Mouse (Mus musculus) liver, embryonic 13.5 days (tissue): ENCODE results near the gene Scaf1. TPM values are rescaled to one million over a fixed set of nuclear protein-coding genes. Genes with fewer than 3 reads are reported as not detected.

Experiments
- ATAC-seq: fragments of 200-750 bp; cut with Nextera tagmentation; 2 replicates; pipeline ENCODE4 v1.8.0; 2017; ENCODE audit warnings: low read depth, mild to moderate bottlenecking, moderate number of reproducible peaks, moderate library complexity
- DNase-seq: peaks from one replicate; pipeline ENCODE4 v3.0.0; 2022
- H3K27ac ChIP-seq: fragments of 300-500 bp; sonication (generic); 2 replicates; pipeline ENCODE4 v1.5.1; 2015; ENCODE audit warnings: moderate library complexity, mild to moderate bottlenecking, inconsistent platforms
- H3K27me3 ChIP-seq: fragments of 300-500 bp; sonication (generic); 2 replicates; pipeline ENCODE4 v1.6.1; 2015; ENCODE audit warnings: mild to moderate bottlenecking, inconsistent platforms
- H3K36me3 ChIP-seq: fragments of 300-500 bp; sonication (generic); 2 replicates; pipeline ENCODE4 v1.6.1; 2015; ENCODE audit warnings: mild to moderate bottlenecking, inconsistent platforms
- H3K4me1 ChIP-seq: fragments of 300-500 bp; sonication (generic); replicated peaks from 2 replicates; pipeline ENCODE4 v1.6.1; 2015; ENCODE audit warnings: inconsistent platforms
- H3K4me2 ChIP-seq: fragments of 300-500 bp; sonication (generic); 2 replicates; pipeline ENCODE4 v1.6.1; 2015; ENCODE audit warnings: inconsistent platforms, mild to moderate bottlenecking, moderate library complexity
- H3K4me3 ChIP-seq: fragments of 300-500 bp; sonication (generic); replicated peaks from 2 replicates; pipeline ENCODE4 v1.5.1; 2015; ENCODE audit warnings: mild to moderate bottlenecking, inconsistent platforms
- H3K9ac ChIP-seq: fragments of 300-500 bp; sonication (generic); 2 replicates; pipeline ENCODE4 v1.6.1; 2015; ENCODE audit warnings: mild to moderate bottlenecking, inconsistent platforms
- H3K9me3 ChIP-seq: fragments of 300-500 bp; sonication (generic); replicated peaks from 2 replicates; pipeline ENCODE4 v1.6.1; 2016; ENCODE audit warnings: inconsistent platforms
- WGBS: fragments of 180-500 bp; shearing (Covaris S2); methylation state at CpG from one replicate; pipeline ENCODE4 v1.1.7; 2015; ENCODE audit not compliant: insufficient replicate concordance; 5-methylcytosine and 5-hydroxymethylcytosine counted together
- polyA plus RNA-seq: library from polyadenylated mRNA; unstranded; fragments of >200 nt; fragmentation: Nextera tagmentation; extraction: Ambion mirVana; gene quantifications from 2 replicates; pipeline ENCODE4 v1.2.1, GENCODE M21; 2015

Gene Scaf1
- 10.4 and 11.8 TPM in 2 replicates for polyA plus RNA-seq

DNA sequence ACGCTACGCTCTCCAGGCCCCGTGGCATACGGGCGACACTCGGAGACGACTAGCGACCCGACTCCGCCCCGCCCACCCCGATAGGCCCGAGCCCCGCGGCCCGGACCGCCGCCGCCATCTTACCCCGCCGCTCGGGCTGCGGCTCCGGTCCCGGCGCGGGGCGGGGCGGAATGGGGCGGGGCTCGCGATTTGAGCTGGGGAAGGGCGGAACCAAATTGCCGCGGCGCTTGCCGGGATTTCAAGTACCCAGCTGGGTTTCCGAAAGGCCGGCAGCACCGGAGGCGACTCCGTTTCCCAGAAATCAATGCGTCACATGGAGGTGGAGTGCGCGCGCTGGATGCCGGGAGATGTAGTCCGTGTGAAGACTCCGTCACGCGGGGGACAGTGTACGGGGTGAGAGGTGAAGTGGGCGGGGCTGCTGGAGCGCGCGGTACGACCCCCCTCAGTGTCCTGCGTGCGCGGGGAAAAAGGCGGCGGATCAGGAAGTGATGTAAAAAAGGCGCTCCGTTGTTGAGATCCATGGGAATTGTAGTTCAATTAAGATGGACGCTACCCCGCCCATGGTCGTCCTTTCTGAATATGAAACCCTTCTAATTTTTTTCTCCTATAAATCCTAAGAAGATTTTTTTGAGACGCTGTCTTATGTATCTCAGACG lies at the start of gene Scaf1:
Gene Scaf1, minus strand, starts transcription at position 407 of the 656 bp plus-strand sequence.
- DNase-seq (peak; percentile 99), ATAC-seq (peak; percentile 77)
- Histone ChIP-seq H3K9ac (peak within 1 kb of the TSS; percentile 96), H3K27ac (peak within 1 kb of the TSS; percentile 97), H3K27me3 (peaks cover 31% of the 10 kb centered on the region), H3K4me2 (peak within 1 kb of the TSS; percentile 97), H3K9me3 (no peaks in the 10 kb centered on the region), H3K4me3 (peak within 1 kb of the TSS; percentile 92), H3K4me1 (peaks cover 60% of the 10 kb centered on the region), H3K36me3 (peaks cover 29% of the 10 kb centered on the region)
- under 1% methylated on average over 68 of the region's 69 CpGs for WGBS

DNA sequence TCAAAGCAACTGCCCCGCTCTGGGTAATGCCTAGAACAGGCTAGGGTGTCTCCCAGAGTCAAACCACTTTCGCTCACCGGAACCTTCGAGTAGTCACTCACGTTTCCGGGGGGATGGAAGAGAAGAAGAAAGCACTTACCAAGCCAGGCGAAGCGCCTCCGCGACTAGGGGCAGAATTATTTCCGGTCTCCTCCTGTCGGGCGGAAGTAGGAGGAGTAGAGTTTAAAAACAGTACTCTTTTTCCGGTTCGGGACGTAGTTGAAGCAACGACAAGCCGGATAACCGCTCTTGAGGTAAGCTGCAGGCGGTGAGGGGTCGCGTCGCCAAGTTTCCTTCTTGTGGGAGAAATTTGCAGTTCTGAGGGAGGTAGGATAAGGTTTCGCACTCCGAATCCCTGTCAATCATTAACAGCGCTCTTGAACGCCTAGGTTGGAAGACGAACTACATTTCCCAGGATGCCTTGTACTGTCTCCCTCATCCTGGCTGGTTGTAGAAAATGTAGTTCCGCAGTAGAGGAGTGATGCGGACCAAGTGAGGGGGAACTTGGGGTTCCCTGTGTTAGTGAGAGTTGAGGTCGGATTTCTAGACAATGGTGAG lies 46.2 kb upstream of the Scaf1 start, which contains the start of the genes Nosip and Prrg2:
Gene Nosip, plus strand, starts transcription at position 191 of the 597 bp plus-strand sequence.
Gene Prrg2, minus strand, starts transcription at position 439 of the 597 bp plus-strand sequence.
- H3K9me3 ChIP-seq = no peaks in the 10 kb centered on the region
- WGBS = under 1% methylated on average over 31 of the region's 31 CpGs
- H3K4me2 ChIP-seq = peak within 1 kb of the TSS; percentile 78
- DNase-seq (peak; percentile 93), ATAC-seq (peak; percentile 88)
- H3K4me3 ChIP-seq = peak within 1 kb of the TSS; percentile 73
- peak within 1 kb of the TSS; percentile 74 for H3K27ac ChIP-seq
- no peaks in the 10 kb centered on the region for H3K36me3 ChIP-seq
- H3K9ac ChIP-seq = peak within 1 kb of the TSS; percentile 64
- no peaks in the 10 kb centered on the region for H3K27me3 ChIP-seq
- peaks cover 51% of the 10 kb centered on the region for H3K4me1 ChIP-seq

DNA sequence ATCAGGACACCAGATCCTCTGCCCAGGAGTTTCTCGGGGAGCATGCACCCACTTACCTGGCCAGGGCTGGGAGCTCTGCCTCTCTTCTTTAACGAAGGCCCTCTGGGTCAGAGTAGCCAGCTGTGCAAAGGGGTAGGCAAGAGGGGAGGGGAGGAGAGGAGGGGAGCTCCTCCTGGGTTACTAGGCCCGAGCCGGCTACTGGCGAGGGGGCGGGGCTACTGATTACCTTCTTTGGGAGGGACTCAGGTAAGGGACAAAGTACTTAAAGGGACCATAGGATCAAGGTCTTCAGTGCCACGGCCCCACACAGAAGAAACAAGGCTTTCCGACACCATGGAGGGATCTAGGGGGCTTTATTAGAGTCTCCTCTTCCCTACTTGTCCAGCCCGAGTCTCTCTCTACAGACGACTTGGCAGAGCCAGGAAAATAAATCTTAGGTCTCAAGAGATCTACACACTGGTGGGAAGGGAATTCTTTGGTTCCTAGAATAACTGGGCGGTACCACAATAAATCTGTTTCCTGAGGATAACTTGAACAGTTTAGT lies 45.4 kb upstream of the Scaf1 start:
- Histone ChIP-seq H3K4me2 (peak overlapping the region; percentile 78), H3K9me3 (no peaks in the 10 kb centered on the region), H3K36me3 (no peaks in the 10 kb centered on the region), H3K4me3 (peak overlapping the region; percentile 73), H3K27ac (peak overlapping the region; percentile 74), H3K4me1 (peaks cover 49% of the 10 kb centered on the region), H3K9ac (peak overlapping the region; percentile 64), H3K27me3 (no peaks in the 10 kb centered on the region)
- WGBS = 29% methylated on average over 11 of the region's 11 CpGs
- no peak for DNase-seq
- peak; percentile 9; the same call in 1 of the 2 replicates for ATAC-seq

DNA sequence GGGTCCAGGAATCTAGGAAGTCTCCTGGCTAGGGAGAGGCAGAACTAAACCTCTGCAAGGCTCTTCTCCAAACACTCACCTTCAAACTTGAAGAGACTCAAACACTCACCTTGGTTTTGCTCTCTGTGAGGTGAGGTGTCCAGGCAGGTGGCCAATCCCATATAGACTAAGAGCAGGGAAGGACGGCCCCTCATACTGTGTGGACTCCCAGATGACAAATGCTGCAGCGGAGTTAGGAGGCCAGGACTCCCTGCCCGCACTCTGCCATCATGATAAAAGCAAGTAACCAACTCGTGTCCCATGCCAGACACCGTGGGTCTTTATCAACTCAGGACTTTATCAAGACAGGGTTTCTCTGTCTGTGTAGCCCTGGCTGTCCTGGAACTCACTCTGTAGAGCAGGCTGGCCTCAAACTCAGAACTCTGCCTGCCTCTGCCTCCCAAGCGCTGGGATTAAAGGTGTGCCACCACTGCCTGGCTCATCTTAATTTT lies 44.5 kb upstream of the Scaf1 start:
- DNase-seq (no peak), ATAC-seq (no peak)
- peak overlapping the region; percentile 64; the same call in 1 of the 2 replicates for H3K9ac ChIP-seq
- H3K9me3 ChIP-seq = no peaks in the 10 kb centered on the region
- 0 out of 2 replicates have a peak overlapping the region, but pooled peaks have one; percentile 73 for H3K4me3 ChIP-seq
- no peaks in the 10 kb centered on the region for H3K36me3 ChIP-seq
- H3K27me3 ChIP-seq = no peaks in the 10 kb centered on the region
- H3K4me1 ChIP-seq = peaks cover 49% of the 10 kb centered on the region
- WGBS = 45% methylated on average over 6 of the region's 6 CpGs
- H3K4me2 ChIP-seq = peak overlapping the region; percentile 78; the same call in 1 of the 2 replicates
- H3K27ac ChIP-seq = peak overlapping the region; percentile 74

DNA sequence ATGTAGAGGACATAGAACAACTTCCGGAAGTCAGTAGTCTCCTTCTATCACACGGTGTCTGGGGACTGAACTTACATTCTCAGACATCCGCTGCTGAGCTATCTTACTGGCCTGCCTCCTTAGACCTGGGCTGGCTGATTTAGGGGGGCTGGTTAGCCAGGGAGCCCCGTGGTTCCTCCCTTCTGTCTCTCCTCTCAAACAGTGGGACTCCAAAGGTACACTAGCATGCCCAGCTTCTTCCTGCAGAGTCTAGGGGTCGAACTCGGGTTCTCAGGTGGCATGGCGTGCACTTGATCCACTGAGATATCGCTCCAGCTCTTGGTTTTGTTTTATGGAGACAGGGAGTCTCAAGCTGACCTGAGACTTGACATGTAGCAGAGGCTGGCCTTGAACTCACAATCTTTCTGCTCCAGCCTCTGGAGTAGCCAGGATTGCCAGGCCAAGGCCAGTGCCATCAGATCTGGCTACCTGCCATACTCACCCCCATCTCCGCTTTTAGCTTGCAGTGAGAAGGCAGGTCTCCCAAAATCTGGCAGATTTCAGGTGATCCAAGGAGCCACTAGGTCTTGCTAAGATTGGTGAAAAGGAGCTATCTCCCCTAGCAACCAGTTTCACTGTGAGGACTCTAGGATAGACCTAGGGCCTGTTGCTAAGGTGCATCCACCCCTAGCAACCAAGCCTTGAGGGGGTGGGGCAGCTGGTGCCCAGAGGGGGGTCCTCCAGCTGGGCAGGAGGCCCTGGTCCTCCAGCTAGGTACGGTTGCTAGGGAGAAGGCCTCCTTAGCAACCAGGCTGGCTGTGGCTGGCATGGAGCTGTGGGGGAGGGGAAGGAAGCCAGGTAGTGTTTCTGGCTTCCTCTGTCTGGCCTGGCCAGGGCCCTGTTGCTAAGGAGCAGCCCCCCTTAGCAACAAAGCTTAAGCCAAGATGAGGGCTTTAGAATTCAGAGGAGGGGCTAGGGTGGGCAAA lies 42.7 kb upstream of the Scaf1 start:
- H3K9me3 ChIP-seq = no peaks in the 10 kb centered on the region
- no peak overlapping the region for H3K4me3 ChIP-seq
- no peak for DNase-seq
- no peak for ATAC-seq
- H3K4me2 ChIP-seq = no peak overlapping the region
- no peak overlapping the region for H3K27ac ChIP-seq
- no peaks in the 10 kb centered on the region for H3K36me3 ChIP-seq
- 71% methylated on average over 10 of the region's 10 CpGs for WGBS
- H3K27me3 ChIP-seq = no peaks in the 10 kb centered on the region
- peaks cover 40% of the 10 kb centered on the region for H3K4me1 ChIP-seq
- no peak overlapping the region for H3K9ac ChIP-seq

DNA sequence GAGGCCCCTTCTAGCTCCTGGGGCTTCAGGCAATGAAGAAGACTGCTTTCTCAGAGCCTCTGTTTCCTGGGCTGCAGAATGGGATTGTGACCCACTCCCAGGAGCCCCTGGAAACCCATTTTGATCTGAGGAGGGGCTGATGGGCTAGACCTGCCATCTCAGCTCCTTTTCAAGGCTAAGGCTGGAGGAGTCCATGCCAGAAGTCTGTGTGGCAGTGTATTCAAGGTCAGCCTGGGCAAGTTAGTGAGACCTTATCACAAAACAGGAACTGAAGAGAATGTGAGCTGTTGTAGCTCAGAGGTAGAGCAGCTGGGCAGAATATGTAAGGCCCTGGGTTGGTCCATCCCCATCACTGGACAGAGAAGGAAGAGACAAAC lies 40.8 kb upstream of the Scaf1 start:
- DNase-seq (no peak), ATAC-seq (no peak)
- H3K4me3 ChIP-seq = no peak overlapping the region
- H3K4me1 ChIP-seq = peaks cover 44% of the 10 kb centered on the region
- no peaks in the 10 kb centered on the region for H3K36me3 ChIP-seq
- no peaks in the 10 kb centered on the region for H3K27me3 ChIP-seq
- H3K9me3 ChIP-seq = no peaks in the 10 kb centered on the region
- H3K4me2 ChIP-seq = no peak overlapping the region
- H3K27ac ChIP-seq = no peak overlapping the region
- H3K9ac ChIP-seq = no peak overlapping the region

DNA sequence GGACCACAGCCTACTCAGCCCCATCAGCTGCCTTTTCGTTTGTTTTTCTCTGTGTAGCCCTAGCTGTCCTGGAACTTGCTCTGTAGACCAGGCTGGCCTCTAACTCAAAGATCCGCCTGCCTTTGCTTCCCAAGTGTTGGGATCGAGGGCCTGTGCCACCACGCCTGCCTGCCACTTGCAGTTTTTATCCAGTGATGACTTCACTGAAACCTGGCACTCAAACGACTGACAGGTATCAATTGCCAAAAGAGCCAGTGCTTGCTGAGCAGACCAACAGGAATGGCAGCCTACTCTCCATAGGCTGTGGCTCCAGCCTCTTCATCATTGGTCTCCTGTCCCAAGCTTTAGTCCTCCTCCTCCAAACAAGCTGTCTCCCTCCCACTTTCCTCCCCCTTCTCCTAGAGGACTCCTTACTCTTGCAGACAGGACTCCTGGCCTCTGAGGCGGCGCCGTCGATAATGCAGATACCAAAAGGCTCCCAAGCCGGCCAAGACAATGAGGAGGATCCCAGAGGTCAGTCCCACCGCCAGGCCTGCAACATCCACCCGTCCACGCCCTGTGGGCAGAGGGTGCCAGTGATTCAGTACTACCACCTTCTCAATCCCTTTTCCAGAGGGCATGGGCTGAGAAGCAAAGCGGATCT lies 40.3 kb upstream of the Scaf1 start:
- Histone ChIP-seq H3K4me3 (no peak overlapping the region), H3K9me3 (no peaks in the 10 kb centered on the region), H3K4me2 (no peak overlapping the region), H3K4me1 (peaks cover 44% of the 10 kb centered on the region), H3K9ac (no peak overlapping the region), H3K36me3 (no peaks in the 10 kb centered on the region), H3K27ac (no peak overlapping the region; the same call in 1 of the 2 replicates), H3K27me3 (no peaks in the 10 kb centered on the region)
- 71% methylated on average over 14 of the region's 14 CpGs for WGBS
- ATAC-seq (no peak), DNase-seq (no peak)

DNA sequence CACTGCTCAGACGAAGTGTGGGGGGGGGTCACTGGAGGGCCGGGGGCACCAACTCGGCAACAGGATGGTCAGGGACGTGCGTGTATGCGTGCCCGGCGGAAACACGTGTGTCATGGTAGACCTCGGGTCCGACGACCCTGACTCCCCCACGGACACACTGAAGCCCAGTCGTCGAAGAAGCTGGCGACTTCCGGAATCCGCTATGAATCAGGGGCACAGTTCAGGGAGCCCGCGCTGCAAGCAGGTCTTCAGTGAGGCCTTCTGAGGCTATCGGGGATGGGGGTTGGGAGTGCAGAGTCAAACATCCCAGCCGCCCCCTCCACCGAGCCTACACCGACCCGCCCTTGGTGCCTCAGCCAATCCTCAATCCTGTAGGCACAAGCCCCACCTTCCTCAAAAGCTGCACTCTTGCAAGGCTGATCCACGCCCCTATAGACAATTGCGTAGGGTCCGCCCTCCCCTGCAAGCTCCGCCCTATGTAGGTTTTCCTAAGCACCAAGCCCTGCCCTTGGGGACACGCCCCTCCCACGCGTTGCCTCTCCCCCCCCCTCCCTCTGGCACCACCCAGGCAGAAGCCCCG lies 37.9 kb upstream of the Scaf1 start:
- peak; percentile 96 for DNase-seq
- Histone ChIP-seq H3K4me2 (peak overlapping the region; percentile 99), H3K9me3 (no peaks in the 10 kb centered on the region), H3K4me1 (peaks cover 39% of the 10 kb centered on the region), H3K9ac (peak overlapping the region; percentile 87), H3K36me3 (peaks cover 13% of the 10 kb centered on the region), H3K27ac (peak overlapping the region; percentile 95), H3K27me3 (no peaks in the 10 kb centered on the region), H3K4me3 (peak overlapping the region; percentile 77)
- peak; percentile 92 for ATAC-seq
- under 1% methylated on average over 33 of the region's 33 CpGs for WGBS

DNA sequence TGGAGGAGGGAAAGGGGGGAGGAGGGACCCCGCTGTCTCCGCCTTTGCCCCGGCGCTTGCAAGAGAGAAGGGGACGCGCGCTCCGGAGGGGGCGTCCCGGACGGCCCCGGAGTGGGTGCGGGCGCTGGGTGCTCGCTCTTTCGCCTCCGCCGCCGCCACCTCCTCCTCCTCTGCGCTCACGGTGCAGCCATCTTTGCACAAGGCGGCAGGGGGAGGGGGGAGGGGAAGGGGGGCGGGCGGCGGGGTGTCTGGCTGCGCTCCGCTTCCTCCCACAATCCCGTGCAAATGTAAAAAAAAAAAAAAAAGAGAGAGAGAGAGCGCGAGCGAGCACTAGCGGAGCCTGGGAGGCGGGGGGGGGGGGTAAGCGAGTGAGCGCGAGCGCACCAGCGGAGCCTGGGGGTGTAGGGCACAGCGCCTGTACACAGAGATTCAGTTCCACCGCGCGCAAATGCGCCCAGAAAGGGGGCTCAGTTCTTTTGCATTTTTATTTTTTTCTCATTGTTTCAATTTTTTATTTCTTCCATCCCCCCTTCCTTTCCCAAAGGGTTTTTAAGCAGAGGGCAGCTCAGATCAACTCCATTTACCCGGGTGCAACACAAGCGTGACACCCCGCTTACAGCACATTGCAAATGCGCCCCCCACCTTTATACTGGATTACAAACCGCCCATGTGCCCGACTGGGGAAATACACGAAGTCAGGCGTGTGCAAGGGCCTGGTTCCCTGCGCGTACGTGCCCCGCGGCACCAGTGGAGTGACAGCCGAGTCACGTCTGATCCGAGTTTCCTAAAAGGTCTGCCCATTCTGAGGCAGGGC lies 37.2 kb upstream of the Scaf1 start:
- WGBS = under 1% methylated on average over 25 of the region's 59 CpGs
- ATAC-seq (peak; percentile 41), DNase-seq (peak; percentile 62)
- Histone ChIP-seq H3K9ac (peak overlapping the region; percentile 87), H3K9me3 (no peaks in the 10 kb centered on the region), H3K36me3 (peaks cover 20% of the 10 kb centered on the region), H3K27ac (peak overlapping the region; percentile 95), H3K4me3 (peak overlapping the region; percentile 77), H3K4me1 (peaks cover 39% of the 10 kb centered on the region), H3K27me3 (no peaks in the 10 kb centered on the region), H3K4me2 (peak overlapping the region; percentile 99)

DNA sequence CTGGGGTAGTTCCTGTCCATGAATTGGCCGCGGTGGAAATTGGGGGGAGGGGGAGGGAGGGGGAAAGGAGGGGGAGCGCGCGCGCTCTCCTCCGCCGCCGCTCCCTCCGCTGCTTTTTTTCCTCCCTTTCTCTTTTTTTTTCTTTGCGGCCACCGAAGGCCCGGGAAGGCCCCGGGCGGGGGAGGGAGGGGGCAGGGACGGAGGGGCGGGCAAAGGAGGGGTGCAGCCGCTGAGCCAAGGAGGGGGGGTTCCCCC lies 36.6 kb upstream of the Scaf1 start, which contains the start of gene Prr12:
Gene Prr12, minus strand, starts transcription at position 20 of the 255 bp plus-strand sequence.
- peaks cover 39% of the 10 kb centered on the region for H3K4me1 ChIP-seq
- DNase-seq = no peak

More for the DNA sequence above, 36.6 kb upstream of the Scaf1 start, which contains the start of gene Prr12:
- peak within 1 kb of the TSS; percentile 77 for H3K4me3 ChIP-seq
- no peaks in the 10 kb centered on the region for H3K27me3 ChIP-seq
- H3K4me2 ChIP-seq = peak within 1 kb of the TSS; percentile 99
- H3K9me3 ChIP-seq = no peaks in the 10 kb centered on the region
- H3K9ac ChIP-seq = peak within 1 kb of the TSS; percentile 87
- 0% methylated on average over 8 of the region's 18 CpGs for WGBS
- peaks cover 25% of the 10 kb centered on the region for H3K36me3 ChIP-seq
- H3K27ac ChIP-seq = peak within 1 kb of the TSS; percentile 95
- ATAC-seq = peak; percentile 6
